Mouse (Mus musculus) hindbrain, postnatal 0 days (tissue): ENCODE measurements around the gene Cul3. TPM values are rescaled to one million over a fixed set of nuclear protein-coding genes. Genes with fewer than 3 reads are reported as not detected.
A peak's percentile ranks its signal among the peaks of the same experiment; 100 is the strongest.

Experiments
- ATAC-seq: fragments of 200-750 bp; cut with Nextera tagmentation; 2 replicates; pipeline ENCODE4 v1.8.0; 2017; ENCODE audit warnings: mild to moderate bottlenecking, moderate TSS enrichment, moderate library complexity
- DNase-seq: peaks from one replicate; pipeline ENCODE4 v3.0.0-alpha.2; 2015; ENCODE audit warnings: low spot score
- H3K27ac ChIP-seq: fragments of 300-500 bp; sonication (generic); 2 replicates; pipeline ENCODE4 v1.5.1; 2014; ENCODE audit warnings: mild to moderate bottlenecking
- H3K27me3 ChIP-seq: fragments of 300-500 bp; sonication (generic); 2 replicates; pipeline ENCODE4 v1.6.1; 2014; ENCODE audit warnings: low read length, mixed read lengths; ENCODE audit not compliant: insufficient read depth
- H3K36me3 ChIP-seq: fragments of 300-500 bp; sonication (generic); 2 replicates; pipeline ENCODE4 v1.6.1; 2014; ENCODE audit warnings: low read length, mixed read lengths; ENCODE audit not compliant: insufficient read depth
- H3K4me1 ChIP-seq: fragments of 300-500 bp; sonication (generic); 2 replicates; pipeline ENCODE4 v1.6.1; 2014; ENCODE audit warnings: antibody characterized with exemption, low read length, mixed read lengths; ENCODE audit not compliant: insufficient read depth
- H3K4me2 ChIP-seq: fragments of 300-500 bp; sonication (generic); 2 replicates; pipeline ENCODE4 v1.6.1; 2014; ENCODE audit warnings: low read depth, mild to moderate bottlenecking, low read length, moderate library complexity, mixed read lengths
- H3K4me3 ChIP-seq: fragments of 300-500 bp; sonication (generic); 2 replicates; pipeline ENCODE4 v1.5.1; 2014; ENCODE audit warnings: low read length
- H3K9ac ChIP-seq: fragments of 300-500 bp; sonication (generic); replicated peaks from 2 replicates; pipeline ENCODE4 v1.6.1; 2014; ENCODE audit warnings: mild to moderate bottlenecking, low read length, moderate library complexity, mixed read lengths
- H3K9me3 ChIP-seq: fragments of 300-500 bp; sonication (generic); 2 replicates; pipeline ENCODE4 v1.6.1; 2016; ENCODE audit warnings: low read length, mixed read lengths
- CTCF ChIP-seq: IDR thresholded peaks from 2 replicates; pipeline ENCODE4 v1.5.1; 2016; ENCODE audit warnings: antibody characterized with exemption, control low read depth, low read depth
- WGBS: fragments of 180-500 bp; shearing (Covaris S2); extraction: QIAGEN DNeasy Blood & Tissue Kit; methylation state at CpG from one replicate; pipeline ENCODE4 v1.1.7; 2014; 5-methylcytosine and 5-hydroxymethylcytosine counted together
- polyA plus RNA-seq: library from polyadenylated mRNA; unstranded; fragments of >200 nt; fragmentation: Nextera tagmentation; extraction: Ambion mirVana; gene quantifications from 2 replicates; pipeline ENCODE4 v1.2.1, GENCODE M21; 2015
- total RNA-seq: library from RNA; depleted of rRNA; stranded (reverse); fragments of >200 nt; gene quantifications from 2 replicates; pipeline ENCODE4 v1.2.3, GENCODE M21; 2014

Gene Cul3
- total and polyA plus RNA-seq, 2 experiments from 2014 or later, result 33.1 to 47.6 TPM

DNA sequence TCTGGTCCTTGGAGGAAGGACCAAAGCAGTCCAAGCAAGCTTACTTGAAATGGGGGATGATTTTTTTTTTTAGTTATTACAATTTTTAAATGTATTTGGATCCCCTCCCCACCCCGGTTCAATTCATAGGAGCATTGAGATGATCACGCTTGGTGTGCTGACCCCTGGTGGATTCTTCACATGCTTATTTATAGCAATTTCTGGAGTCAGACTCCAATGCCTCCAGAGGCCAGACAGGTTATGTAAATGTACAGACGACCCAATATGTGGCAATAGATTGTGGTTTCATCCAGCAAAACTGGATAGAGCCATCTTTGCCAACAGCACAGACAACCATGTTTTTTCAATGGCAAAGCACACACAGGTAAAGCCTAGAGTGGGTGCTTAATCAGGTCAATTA, 96.2 kb downstream of the Cul3 start:
- Histone ChIP-seq H3K36me3 (no peaks in the 10 kb centered on the region), H3K4me3 (no peak overlapping the region), H3K27ac (no peak overlapping the region), H3K4me1 (no peaks in the 10 kb centered on the region), H3K27me3 (no peaks in the 10 kb centered on the region), H3K4me2 (no peak overlapping the region), H3K9me3 (no peaks in the 10 kb centered on the region), H3K9ac (no peak overlapping the region)
- no peak for DNase-seq
- 72% methylated on average over 3 of the region's 3 CpGs for WGBS
- ATAC-seq, result no peak
- TF ChIP-seq CTCF, result peak; percentile 42

DNA sequence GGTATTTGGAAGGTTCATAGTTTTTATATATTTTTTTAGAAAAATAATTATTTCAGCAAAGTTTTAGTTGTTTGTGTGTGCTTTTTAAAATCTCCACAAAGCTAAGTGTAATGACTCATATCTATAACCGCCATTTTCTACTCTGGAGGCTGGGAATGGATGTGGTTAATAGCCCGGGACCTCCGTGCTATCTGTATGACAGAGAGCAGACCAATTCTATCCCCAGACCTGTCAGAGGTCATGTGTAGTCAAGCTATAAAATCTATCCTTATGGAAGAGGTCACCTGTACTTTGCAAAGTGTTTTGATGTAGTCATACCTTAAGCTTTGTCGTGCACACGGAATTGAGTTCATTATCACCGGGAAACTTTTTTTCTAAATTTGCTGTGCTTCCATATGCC, 98.7 kb downstream of the Cul3 start:
- ATAC-seq (no peak), DNase-seq (no peak)
- no peak overlapping the region for H3K27ac ChIP-seq
- no peak overlapping the region for H3K9ac ChIP-seq
- H3K9me3 ChIP-seq, result no peaks in the 10 kb centered on the region
- no peaks in the 10 kb centered on the region for H3K4me1 ChIP-seq
- H3K36me3 ChIP-seq, result no peaks in the 10 kb centered on the region
- H3K27me3 ChIP-seq, result no peaks in the 10 kb centered on the region
- no peak overlapping the region for H3K4me2 ChIP-seq
- TF ChIP-seq CTCF, result no peak
- 96% methylated on average over 6 of the region's 6 CpGs for WGBS
- H3K4me3 ChIP-seq, result no peak overlapping the region

DNA sequence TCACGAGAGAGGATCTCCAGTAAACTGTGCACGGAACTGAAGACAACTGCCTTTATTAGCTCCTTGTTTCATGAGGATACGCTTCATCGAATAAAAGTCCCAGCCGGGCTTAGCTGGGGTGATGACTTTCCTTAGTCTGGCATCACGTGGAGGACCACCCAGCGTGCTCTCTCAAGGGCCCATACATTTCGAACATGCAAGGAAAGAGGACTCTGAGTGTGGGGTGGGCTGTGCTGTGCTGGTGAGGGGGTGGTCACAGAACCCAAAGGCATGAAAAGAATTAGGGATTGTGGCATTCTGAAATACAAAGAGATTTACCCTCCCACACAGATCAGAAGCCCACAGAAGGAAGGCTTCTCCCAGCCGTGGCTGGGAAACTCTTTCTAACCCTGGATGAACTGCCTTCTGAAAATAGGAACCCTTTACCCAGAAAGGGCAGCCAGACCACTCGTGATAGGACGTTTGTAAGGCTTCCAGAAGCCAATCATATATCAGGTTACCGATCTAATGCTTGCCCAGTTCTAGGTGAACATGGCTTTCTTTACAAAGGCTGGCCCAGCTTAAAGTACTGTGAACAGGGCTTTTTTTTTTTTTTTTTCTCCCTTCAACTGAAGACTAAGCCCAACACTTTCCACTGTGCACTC, 100.1 kb downstream of the Cul3 start:
- WGBS, result 19% methylated on average over 12 of the region's 12 CpGs
- no peaks in the 10 kb centered on the region for H3K27me3 ChIP-seq
- H3K36me3 ChIP-seq, result no peaks in the 10 kb centered on the region
- TF ChIP-seq CTCF, result no peak
- no peak for ATAC-seq
- no peak overlapping the region for H3K4me2 ChIP-seq
- H3K4me1 ChIP-seq, result no peaks in the 10 kb centered on the region
- H3K9ac ChIP-seq, result no peak overlapping the region
- DNase-seq, result no peak
- H3K4me3 ChIP-seq, result no peak overlapping the region
- no peaks in the 10 kb centered on the region for H3K9me3 ChIP-seq
- no peak overlapping the region for H3K27ac ChIP-seq

DNA sequence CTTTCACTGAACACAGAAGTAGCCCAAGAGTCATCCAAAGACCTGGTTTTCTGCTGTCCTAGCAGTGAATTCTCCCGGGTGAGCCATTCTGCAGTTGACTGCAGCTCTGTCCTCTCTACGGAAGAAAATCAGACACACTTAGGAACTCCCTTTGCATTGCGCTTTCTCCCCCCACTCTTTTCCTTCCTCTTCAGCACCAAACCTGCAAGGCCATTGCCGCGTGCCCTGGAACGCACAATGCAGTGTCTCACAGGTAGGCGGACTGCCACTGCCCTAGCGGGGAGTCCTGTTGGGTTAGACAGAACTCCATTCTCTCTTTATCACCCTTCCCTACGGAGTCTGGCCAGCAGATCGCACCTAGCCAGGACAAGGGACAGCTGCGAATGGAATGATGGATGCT, 100.8 kb downstream of the Cul3 start:
- Histone ChIP-seq H3K27ac (no peak overlapping the region), H3K36me3 (no peaks in the 10 kb centered on the region), H3K4me3 (no peak overlapping the region), H3K9ac (no peak overlapping the region), H3K27me3 (no peaks in the 10 kb centered on the region), H3K9me3 (no peaks in the 10 kb centered on the region), H3K4me2 (no peak overlapping the region), H3K4me1 (no peaks in the 10 kb centered on the region)
- ATAC-seq (no peak), DNase-seq (no peak)
- 66% methylated on average over 11 of the region's 11 CpGs for WGBS
- TF ChIP-seq CTCF, result no peak

DNA sequence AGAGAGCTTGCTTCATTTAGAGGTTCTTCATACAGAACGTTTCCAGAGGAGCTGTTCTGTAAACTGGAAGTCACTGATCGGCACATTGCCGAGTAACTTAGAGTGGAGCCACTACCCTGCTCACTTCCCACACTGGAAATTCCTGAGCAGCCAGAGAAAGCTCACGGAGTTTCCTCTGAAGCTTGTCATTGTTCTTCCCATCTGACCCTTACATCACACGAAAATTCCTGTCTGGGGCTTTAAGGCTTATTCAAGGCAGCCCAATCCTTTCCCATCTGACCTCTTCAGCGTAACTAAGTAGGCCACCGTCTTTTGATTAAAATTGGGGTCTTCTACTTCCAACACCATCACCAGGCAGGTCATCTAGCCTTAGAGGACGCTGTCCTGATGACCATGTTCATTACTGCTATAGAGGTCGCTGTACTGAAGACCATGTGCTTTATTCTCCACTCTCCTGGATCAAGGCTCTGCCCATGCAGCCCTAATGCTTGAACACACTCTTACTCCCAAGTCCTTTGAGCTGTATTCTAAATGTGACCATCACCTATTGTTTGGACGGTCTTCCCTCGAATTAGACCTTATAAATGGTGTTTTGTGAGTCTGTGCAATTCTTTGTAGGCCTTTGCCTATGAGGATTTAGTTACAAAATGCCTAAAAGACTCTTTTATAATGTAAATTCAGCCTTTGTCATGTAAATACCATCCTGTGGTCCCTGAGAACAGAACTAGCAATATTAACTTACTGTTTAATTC, 103.2 kb downstream of the Cul3 start:
- Histone ChIP-seq H3K4me3 (no peak overlapping the region), H3K27me3 (no peaks in the 10 kb centered on the region), H3K9ac (no peak overlapping the region), H3K4me1 (no peaks in the 10 kb centered on the region), H3K4me2 (no peak overlapping the region), H3K27ac (no peak overlapping the region), H3K9me3 (no peaks in the 10 kb centered on the region), H3K36me3 (no peaks in the 10 kb centered on the region)
- DNase-seq (no peak), ATAC-seq (no peak)
- TF ChIP-seq CTCF, result no peak
- 41% methylated on average over 11 of the region's 11 CpGs for WGBS

DNA sequence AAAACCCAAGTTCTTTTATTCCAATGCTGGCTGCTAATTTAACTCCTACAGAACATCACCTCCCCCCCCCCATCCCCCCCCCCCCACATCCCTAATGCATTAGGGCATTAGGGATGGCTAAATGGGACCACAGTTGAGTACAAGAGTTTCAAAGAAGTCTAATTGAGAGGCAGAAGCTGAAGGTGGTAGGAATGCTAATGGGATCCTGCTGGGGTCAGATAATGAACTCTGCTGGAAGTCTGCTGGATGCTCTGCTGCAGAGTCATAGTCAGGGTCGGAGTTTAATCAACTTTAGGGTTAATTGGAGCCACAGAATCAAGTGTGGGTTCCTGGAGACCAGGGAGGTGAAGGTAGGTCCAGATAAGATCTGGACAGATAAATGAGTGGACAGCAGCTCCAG, 104.2 kb downstream of the Cul3 start:
- Histone ChIP-seq H3K27me3 (no peaks in the 10 kb centered on the region), H3K4me3 (no peak overlapping the region), H3K36me3 (no peaks in the 10 kb centered on the region), H3K4me2 (no peak overlapping the region), H3K27ac (no peak overlapping the region), H3K9me3 (no peaks in the 10 kb centered on the region), H3K9ac (no peak overlapping the region), H3K4me1 (no peaks in the 10 kb centered on the region)
- DNase-seq (no peak), ATAC-seq (no peak)
- WGBS, result 7% methylated on average over 1 of the region's 1 CpGs
- TF ChIP-seq CTCF, result no peak

DNA sequence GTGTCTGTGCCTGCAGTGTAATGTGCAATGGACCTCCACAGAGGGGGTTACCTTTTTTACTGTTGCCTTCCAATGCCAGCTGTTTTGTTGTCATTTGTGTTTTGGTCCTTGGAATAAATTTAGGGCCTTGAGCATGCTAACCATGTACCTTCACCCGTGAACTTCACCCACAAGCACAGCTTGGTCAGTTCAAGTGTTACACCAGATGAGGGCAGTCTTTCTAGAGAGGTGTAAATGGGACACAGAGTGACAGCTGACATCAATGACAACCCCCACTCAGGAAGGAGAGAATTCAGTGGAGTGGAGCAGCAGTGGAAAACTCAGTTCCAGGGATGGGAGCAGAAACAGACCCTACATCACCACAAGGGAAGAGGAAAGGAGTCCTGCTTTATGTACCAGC, 109.7 kb downstream of the Cul3 start:
- 73% methylated on average over 1 of the region's 1 CpGs for WGBS
- ATAC-seq, result no peak
- H3K27ac ChIP-seq, result no peak overlapping the region
- no peak for DNase-seq
- H3K36me3 ChIP-seq, result no peaks in the 10 kb centered on the region
- no peaks in the 10 kb centered on the region for H3K9me3 ChIP-seq
- H3K4me2 ChIP-seq, result no peak overlapping the region
- H3K27me3 ChIP-seq, result no peaks in the 10 kb centered on the region
- H3K4me3 ChIP-seq, result no peak overlapping the region
- no peaks in the 10 kb centered on the region for H3K4me1 ChIP-seq
- no peak overlapping the region for H3K9ac ChIP-seq
- no peak; the same call in 1 of the 2 replicates for TF ChIP-seq CTCF
